Mouse (Mus musculus): ENCODE results near the gene C1qtnf4. TPM values are rescaled to one million over a fixed set of nuclear protein-coding genes. Genes with fewer than 3 reads are reported as not detected.

Gene C1qtnf4
- 1 to 10 TPM; 1.6 to 3.5 (median 2.8) TPM for total RNA-seq (2022)

- no peak for DNase-seq
Observed at GRCm38 (mm10) chr2:90885218-90886041, at the start of gene C1qtnf4. Gene C1qtnf4, plus strand, starts transcription at chr2:90885860.

GRCm38 (mm10) chr2:90838621-90839020 lies 47.0 kb upstream of the C1qtnf4 start:
- DNase-seq: no peak

- DNase-seq: no peak
Observed at GRCm38 (mm10) chr2:90843666-90844065, 42.0 kb upstream of the C1qtnf4 start.

- DNase-seq: no peak
Observed at GRCm38 (mm10) chr2:90844262-90844661, 41.4 kb upstream of the C1qtnf4 start.

- DNase-seq: no peak
Observed at GRCm38 (mm10) chr2:90845234-90845633, 40.4 kb upstream of the C1qtnf4 start.

GRCm38 (mm10) chr2:90846171-90846570 lies 39.5 kb upstream of the C1qtnf4 start:
- DNase-seq: peak; percentile 21

- no peak for DNase-seq
Observed at GRCm38 (mm10) chr2:90846597-90846954, 39.1 kb upstream of the C1qtnf4 start.

GRCm38 (mm10) chr2:90846955-90847680 lies 38.5 kb upstream of the C1qtnf4 start, which contains the start of gene Mtch2:
Gene Mtch2, plus strand, starts transcription at chr2:90847155.
- DNase-seq: peak; percentile 98

- no peak for DNase-seq
Observed at GRCm38 (mm10) chr2:90847681-90848050, 38.0 kb upstream of the C1qtnf4 start.

GRCm38 (mm10) chr2:90848331-90848730 lies 37.3 kb upstream of the C1qtnf4 start:
- DNase-seq: no peak

GRCm38 (mm10) chr2:90850401-90850800 lies 35.3 kb upstream of the C1qtnf4 start:
- no peak for DNase-seq

- DNase-seq: no peak
Observed at GRCm38 (mm10) chr2:90861486-90861885, 24.2 kb upstream of the C1qtnf4 start.

- DNase-seq: no peak
Observed at GRCm38 (mm10) chr2:90864184-90864583, 21.5 kb upstream of the C1qtnf4 start.

- peak; percentile 70 for DNase-seq
Observed at GRCm38 (mm10) chr2:90866524-90866923, 19.1 kb upstream of the C1qtnf4 start.

- DNase-seq: no peak
Observed at GRCm38 (mm10) chr2:90870136-90870601, 15.5 kb upstream of the C1qtnf4 start.

GRCm38 (mm10) chr2:90871180-90871961 lies 14.3 kb upstream of the C1qtnf4 start:
- DNase-seq: no peak

- no peak for DNase-seq
Observed at GRCm38 (mm10) chr2:90874025-90874424, 11.6 kb upstream of the C1qtnf4 start.

GRCm38 (mm10) chr2:90875239-90875638 lies 10.4 kb upstream of the C1qtnf4 start:
- no peak for DNase-seq

- DNase-seq: no peak
Observed at GRCm38 (mm10) chr2:90877584-90878259, 7.9 kb upstream of the C1qtnf4 start.

GRCm38 (mm10) chr2:90879419-90879818 lies 6.2 kb upstream of the C1qtnf4 start:
- no peak for DNase-seq

- no peak for DNase-seq
Observed at GRCm38 (mm10) chr2:90880144-90880785, 5.4 kb upstream of the C1qtnf4 start.

GRCm38 (mm10) chr2:90881824-90882223 lies 3.8 kb upstream of the C1qtnf4 start:
- DNase-seq: no peak
